Mouse (Mus musculus): ENCODE measurements at regions not wholly inside any gene's neighbourhood (a gene's known extent, or its start where the extent isn't known, plus 50 kb on each side); places are given as distances from the start of the nearest gene placed in this dataset.
A peak's percentile ranks its signal among the peaks of the same experiment; 100 is the strongest.

DNA sequence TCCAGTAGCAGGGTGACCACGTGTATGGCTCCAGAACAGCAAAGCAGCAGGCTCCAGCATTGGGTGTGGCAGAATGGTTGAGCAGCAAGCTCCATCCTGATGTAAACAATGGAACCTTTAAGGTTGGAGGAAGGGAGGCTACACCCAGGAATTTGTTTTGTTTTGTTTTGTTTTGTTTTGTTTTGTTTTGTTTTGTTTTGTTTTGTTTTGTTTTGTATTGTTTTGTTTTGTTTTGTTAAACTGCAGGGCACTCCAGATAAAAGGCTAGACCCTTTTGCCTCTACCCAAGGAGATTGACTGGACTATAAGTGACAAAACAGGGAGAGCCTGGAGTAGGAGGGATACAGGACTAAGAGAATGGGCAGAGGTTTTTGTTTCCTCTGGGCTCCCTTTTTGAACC lies 647.5 kb downstream of the Kcnj3 start:
- ATAC-seq (replicated peaks; ENCODE audit: poor library complexity) = no peak

DNA sequence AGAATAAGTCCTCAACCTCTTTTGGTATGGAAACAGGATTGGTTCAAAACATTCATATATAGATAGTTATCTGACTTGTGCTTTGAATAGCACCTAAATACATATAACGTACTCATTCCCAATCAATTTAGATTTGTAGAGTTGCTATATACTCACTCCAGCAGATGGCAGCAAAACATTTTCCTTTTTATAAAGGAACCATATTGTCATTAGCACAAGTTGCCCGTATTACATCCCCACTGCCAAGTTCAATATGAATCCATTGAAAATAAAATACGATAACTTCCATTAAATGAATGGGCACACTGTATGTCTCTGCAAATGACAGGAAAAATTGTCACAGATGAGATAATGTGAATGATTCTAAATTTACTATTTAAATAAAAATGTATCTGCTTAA lies 673.8 kb downstream of the Kcnj3 start:
- ATAC-seq (replicated peaks; ENCODE audit: poor library complexity) = peak; percentile 76

DNA sequence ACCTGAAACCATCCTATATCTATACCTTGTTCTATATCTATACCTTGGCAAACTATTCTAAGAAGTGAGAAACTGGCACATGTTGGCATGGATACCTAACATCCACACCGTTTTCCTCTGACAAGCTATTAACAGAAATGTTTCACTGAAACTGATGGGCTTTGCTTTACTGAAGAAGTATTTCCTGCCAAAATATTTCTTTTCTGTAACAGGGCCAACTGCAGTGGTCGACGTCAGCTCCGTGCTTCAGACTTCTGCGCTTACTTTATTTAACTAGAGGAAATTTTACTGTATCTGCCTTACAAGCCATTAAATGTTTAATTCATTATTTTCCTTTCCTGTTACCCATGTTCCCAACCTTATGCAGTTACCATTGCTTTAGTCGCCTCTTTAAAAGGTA lies 674.2 kb downstream of the Kcnj3 start:
- no peak for ATAC-seq (replicated peaks; ENCODE audit: poor library complexity)

DNA sequence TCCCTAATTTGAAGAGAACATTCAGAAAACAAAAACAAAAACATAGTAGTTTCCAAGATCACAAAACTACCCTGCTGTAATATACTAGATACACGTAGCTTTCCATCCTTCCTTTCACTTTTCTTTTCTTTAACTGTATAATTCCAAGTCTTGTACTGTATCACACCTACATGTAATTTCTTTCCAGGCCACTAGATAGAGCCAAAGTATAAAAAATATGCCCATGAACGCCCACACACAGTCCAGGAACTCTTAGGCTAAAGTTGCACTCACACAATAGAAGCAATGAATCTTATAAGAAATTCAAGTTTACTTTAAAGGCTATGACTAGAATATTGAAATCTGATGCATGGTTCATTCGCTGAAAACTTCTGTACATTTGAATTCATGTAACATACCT lies 678.7 kb downstream of the Kcnj3 start:
- ATAC-seq (replicated peaks; ENCODE audit: poor library complexity) = peak; percentile 90

DNA sequence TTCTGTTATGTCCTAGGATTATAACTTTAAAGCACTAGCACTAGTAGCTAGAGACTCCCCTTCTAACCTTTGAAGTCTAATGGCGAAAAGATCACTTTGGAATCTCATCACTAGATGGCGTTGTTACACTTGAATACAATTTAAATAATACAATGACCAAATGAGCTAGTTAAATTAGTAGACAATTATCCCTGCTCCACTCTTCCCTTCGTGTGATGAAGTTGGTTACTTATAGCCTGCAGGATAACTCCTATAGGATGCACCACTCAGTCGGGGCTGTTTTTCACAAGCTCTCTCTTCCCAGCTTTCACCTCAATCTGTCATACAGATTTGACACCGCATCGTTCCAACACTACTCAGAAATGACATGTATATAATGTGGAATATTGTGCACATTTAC lies 683.6 kb downstream of the Kcnj3 start:
- peak; percentile 87 for ATAC-seq (replicated peaks; ENCODE audit: poor library complexity)

DNA sequence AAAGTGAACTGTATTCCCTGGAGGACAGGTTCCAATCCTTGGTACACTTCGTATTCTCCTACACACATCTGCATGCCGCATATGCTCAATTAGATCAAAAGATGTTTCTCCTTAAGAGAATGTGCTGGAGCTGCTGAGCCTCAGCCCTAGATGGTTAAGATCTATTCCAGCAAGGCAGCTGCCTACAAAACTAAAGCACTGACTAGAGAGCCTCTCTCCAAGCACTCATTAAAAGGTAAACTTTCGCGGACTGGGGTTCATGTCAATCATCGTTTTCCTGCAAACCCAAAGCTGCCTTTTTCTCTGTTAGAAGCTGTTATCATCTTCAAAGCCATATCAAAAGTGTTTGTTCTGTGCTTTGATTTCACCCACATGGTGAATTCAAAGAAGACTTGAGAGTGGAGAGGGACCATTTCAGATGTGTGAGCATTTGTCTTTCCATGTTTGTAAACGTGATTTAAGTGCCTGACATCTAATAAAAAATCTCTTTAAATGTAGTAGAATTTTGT lies 711.4 kb downstream of the Kcnj3 start:
- no peak for ATAC-seq (replicated peaks; ENCODE audit: poor library complexity)

DNA sequence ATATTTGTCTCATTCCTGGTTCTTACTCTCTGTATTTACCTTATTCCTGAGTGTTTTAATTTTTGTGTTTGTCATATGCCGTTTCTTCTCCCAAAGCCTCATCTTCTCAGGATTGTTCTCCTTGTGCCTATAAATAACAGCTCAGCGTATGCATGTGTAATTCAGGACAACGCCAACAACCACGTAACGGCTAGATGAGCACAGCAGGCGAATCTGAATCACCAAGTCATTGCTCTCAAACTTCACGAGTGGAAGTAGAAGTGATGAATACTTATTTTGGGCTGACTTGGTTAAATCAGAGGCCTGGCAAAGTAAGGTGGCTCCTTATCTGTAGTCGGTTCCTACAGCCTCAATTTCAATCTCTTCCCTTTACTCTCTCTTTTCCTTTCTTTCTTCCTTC lies 760.7 kb downstream of the Kcnj3 start:
- no peak for ATAC-seq (replicated peaks; ENCODE audit: poor library complexity)

DNA sequence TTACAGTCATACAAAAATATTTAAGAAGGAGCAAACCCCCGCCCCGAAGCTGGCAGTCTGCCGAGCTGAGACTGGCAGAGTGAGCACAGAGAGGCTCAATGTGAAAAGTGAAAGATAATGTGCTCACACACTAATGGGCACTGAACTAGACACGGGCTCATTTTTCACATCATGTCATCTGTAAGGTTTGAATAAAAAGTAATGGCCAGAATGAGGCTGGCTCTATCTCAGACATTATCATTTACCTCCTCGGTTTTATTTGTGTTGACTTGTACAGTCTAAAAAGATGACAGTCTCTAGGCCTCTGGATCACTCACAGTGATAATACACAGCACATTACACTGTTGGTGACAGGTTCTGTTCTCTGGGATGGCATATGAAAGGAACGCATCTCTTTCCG lies 791.7 kb downstream of the Kcnj3 start:
- ATAC-seq (replicated peaks; ENCODE audit: poor library complexity) = no peak

DNA sequence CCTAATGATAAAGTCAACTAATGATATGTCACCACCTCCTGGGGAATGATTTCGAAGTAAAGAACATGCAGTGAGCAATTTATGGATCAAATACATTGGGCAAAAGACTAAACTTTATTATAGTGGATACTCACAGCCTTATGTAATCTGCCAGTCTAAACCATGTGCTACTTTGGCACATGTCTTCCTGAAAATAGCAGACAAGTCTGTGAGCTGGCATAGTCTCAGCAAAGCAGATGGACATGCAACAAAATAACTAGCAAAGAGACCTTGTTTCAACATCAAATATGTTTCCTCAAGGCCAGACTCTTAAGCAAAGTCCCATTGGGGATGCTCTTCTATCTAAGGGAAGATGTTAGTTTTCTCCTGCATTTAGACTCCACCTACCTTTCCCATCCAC lies 797.3 kb downstream of the Kcnj3 start:
- ATAC-seq (replicated peaks; ENCODE audit: poor library complexity) = no peak

DNA sequence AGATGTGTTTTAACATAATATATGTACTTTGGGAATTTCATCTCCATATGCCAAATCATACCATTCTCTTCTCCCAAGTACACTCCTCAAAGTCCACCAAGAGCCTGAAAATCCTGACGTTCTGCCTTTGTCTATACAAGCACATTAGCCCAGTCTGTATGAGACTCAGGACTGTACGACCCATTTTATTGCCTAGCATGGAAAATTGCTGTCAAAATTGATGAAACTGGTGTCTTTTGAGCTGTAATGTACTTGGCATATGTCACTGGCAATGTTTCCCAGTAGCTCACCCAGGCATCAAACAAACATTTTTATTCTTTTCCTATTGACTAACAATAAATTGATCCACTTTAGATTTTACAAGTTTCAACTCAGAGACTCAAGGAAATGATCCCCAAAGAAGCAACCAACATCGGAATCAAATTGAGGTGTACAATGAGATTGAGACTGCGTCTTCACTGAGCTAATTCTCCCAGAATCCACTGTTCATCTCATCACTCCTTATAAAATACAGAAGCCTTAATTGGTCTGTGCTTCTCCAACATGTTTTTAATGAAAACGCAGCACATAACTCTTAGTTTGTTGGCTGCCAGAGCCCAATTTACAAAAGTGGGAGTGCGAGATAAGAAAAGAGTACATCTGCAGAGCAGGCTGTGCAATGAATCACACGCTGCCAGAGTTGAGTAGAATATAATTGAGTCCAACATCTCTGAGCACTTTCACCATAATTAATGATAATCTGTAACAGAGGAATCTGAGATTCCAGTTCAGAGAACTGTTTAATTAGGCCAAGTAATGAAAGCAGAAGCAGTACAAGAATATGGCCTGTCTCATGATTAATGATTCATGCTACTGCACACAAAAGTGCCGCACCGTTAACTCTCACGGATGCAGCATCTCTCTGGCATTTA lies 821.5 kb downstream of the Kcnj3 start:
- ATAC-seq (replicated peaks; ENCODE audit: poor library complexity) = no peak

DNA sequence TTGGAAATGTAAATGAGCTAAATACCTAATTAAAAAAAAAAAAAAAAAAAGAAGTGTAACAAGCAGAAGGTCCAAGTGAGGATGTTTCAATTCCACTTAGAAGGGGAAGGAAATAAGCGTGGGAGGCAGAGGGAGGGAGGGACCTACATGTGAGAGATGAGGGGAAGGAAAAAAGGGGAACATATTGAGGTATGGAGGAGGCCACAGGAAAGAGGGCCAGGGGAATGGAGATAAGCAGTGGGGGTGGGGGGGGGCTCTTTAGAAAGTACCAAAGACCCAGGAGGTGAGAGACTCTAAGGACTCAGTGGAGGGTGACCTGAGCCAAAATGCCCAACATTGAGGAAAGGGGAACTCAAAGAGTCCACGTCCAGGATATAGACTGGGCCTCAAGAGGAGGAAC lies 818.9 kb downstream of the Nr4a2 start:
- ATAC-seq (replicated peaks; ENCODE audit: poor library complexity) = peak; percentile 100

DNA sequence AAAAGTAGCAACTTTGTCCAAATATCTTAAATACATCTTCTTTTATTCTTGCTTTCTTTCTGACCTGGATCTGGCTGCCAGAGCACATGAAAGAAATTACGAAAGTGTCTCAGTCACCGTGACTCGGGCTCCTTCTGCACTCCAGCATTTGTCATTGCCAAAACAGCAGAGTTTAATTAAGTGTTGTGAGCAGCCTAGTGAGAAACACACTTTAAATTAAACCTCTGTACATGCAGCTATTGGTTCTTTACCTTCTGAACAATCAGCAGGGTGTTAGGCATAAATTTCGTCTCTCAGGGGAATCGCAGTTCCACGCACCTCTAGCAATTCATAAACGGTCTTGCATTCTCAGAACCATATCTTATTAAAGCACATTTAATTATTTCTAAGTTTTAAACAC lies 802.1 kb downstream of the Nr4a2 start:
- no peak for ATAC-seq (replicated peaks; ENCODE audit: poor library complexity)

DNA sequence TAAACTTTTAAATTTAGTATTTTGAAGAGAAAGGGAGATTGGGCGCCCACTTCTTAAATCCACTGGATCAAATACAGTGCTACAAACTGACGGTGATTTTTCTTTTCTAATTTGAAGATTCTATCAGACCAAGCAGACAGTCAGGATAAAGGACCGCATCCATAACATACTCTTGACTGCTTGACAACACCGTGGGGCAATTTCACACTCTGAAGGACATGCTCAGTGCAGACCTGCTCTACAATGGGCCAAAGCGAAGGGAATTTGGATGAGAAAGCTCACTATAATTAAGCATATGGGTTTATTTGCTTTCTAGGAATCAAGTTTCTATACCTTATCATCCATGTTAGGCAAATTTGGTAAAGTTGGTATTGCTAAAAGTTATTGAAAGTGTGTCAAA lies 801.3 kb downstream of the Nr4a2 start:
- ATAC-seq (replicated peaks; ENCODE audit: poor library complexity) = no peak

DNA sequence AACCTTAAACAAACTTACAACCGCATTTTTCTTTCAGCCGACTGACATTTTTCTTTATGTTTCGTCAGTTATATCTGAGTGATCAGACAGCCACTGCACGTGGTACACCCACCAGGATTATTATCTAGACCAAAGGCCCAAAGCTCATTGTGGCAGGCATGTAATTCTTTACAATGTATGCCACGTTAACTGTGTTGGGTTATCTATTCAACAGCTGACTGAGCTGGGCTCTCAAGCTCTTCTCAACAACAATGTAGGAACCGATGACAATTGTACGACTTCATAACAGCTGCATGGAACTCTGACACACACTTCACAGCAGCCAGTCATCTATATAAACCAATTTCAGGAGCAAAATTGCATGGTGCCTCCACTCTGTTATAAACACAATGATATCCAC lies 787.8 kb downstream of the Nr4a2 start:
- no peak for ATAC-seq (replicated peaks; ENCODE audit: poor library complexity)

DNA sequence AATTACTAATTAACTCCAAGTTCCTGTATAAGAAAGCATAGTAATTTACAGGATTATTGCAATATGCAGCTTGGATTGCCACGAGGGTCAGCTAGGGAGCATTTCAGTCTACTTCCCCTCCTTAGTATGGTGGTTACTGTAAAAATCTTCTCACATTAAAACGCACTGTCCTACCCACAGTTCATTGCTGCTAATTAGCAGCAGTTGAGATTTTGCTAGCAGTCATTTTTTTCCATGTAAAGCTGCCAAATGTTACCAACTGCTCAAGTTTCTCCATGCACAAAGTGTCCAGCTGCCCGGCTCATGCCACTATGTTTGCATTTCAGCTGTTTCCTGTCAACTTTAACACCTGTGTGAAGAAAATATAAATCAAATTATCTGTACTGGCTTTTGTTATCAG lies 759.7 kb downstream of the Nr4a2 start:
- no peak for ATAC-seq (replicated peaks; ENCODE audit: poor library complexity)
